Mouse (Mus musculus) stomach, embryonic 14.5 days (tissue): ENCODE measurements around the gene Cotl1. TPM values are rescaled to one million over a fixed set of nuclear protein-coding genes. Genes with fewer than 3 reads are reported as not detected.

Source experiments
- ATAC-seq: fragments of 200-750 bp; cut with Nextera tagmentation; 2 replicates; pipeline ENCODE4 v1.8.0; 2017; ENCODE audit warnings: low read depth, moderate TSS enrichment; ENCODE audit not compliant: insufficient number of reproducible peaks, insufficient read depth, low FRiP score
- H3K27ac ChIP-seq: fragments of 300-500 bp; sonication (generic); 2 replicates; pipeline ENCODE4 v1.5.1; 2014; ENCODE audit warnings: mild to moderate bottlenecking, low read length, moderate library complexity, mixed read lengths
- H3K27me3 ChIP-seq: fragments of 300-500 bp; sonication (generic); 2 replicates; pipeline ENCODE4 v1.6.1; 2014; ENCODE audit warnings: low read length, control low read depth, mixed read lengths; ENCODE audit not compliant: control insufficient read depth, insufficient read depth
- H3K36me3 ChIP-seq: fragments of 300-500 bp; sonication (generic); 2 replicates; pipeline ENCODE4 v1.6.1; 2014; ENCODE audit warnings: mild to moderate bottlenecking, control low read depth, low read length, moderate library complexity, mixed read lengths; ENCODE audit not compliant: control insufficient read depth, insufficient read depth
- H3K4me1 ChIP-seq: fragments of 300-500 bp; sonication (generic); 2 replicates; pipeline ENCODE4 v1.6.1; 2014; ENCODE audit warnings: low read length, control low read depth, mixed read lengths; ENCODE audit not compliant: control insufficient read depth, insufficient read depth
- H3K4me2 ChIP-seq: fragments of 300-500 bp; sonication (generic); replicated peaks from 2 replicates; pipeline ENCODE4 v1.6.1; 2014; ENCODE audit warnings: low read depth, low read length, control low read depth
- H3K4me3 ChIP-seq: fragments of 300-500 bp; sonication (generic); 2 replicates; pipeline ENCODE4 v1.5.1; 2014; ENCODE audit warnings: low read depth, low read length, control low read depth
- H3K9ac ChIP-seq: fragments of 300-500 bp; sonication (generic); replicated peaks from 2 replicates; pipeline ENCODE4 v1.6.1; 2014; ENCODE audit warnings: low read depth, mild to moderate bottlenecking, control low read depth, low read length, moderate library complexity, mixed read lengths
- H3K9me3 ChIP-seq: fragments of 300-500 bp; sonication (generic); 2 replicates; pipeline ENCODE4 v1.6.1; 2016; ENCODE audit warnings: low read depth, low read length, control low read depth; ENCODE audit not compliant: control insufficient read depth
- WGBS: fragments of 180-500 bp; shearing (Covaris S2); extraction: QIAGEN DNeasy Blood & Tissue Kit; methylation state at CpG from one replicate; pipeline ENCODE4 v1.1.7; 2014; 5-methylcytosine and 5-hydroxymethylcytosine counted together
- polyA plus RNA-seq: library from polyadenylated mRNA; unstranded; fragments of >200 nt; fragmentation: Nextera tagmentation; extraction: Ambion mirVana; gene quantifications from 2 replicates; pipeline ENCODE4 v1.2.1, GENCODE M21; 2014

The Cotl1 gene
- polyA plus RNA-seq, 1 experiment from 2014 or later: 340 TPM

DNA sequence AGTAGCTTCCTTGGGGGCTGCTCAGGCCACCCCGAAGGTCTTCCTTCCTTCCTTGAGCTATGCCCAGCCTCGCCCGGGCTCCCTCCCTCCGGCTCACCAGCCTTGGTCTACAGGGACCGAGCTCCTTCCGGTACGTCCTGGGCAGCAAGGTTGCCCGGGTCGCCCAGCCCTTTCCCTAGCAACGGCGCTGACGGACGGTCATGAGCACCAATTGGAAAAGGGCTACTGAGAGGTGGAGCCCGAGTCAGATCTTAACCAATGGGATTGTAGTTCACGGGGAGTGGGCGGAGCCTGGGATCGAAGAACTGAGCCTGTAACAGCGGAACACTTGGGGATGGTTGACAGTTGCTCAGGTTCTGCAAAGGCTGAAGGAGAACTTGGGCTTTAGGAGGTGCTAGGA is 62.1 kb downstream of the Cotl1 start, which contains the start of gene Tldc1:
Gene Tldc1 (minus strand): TSS at position 154 of the 400 bp plus-strand sequence.
- peak; percentile 97 for ATAC-seq
- H3K9ac ChIP-seq: peak within 1 kb of the TSS; percentile 31
- H3K9me3 ChIP-seq: no peaks in the 10 kb centered on the region
- H3K27me3 ChIP-seq: no peaks in the 10 kb centered on the region
- H3K36me3 ChIP-seq: no peaks in the 10 kb centered on the region
- peaks cover 16% of the 10 kb centered on the region for H3K4me1 ChIP-seq
- H3K4me3 ChIP-seq: peak within 1 kb of the TSS; percentile 35
- under 1% methylated on average over 18 of the region's 18 CpGs for WGBS
- H3K27ac ChIP-seq: peak within 1 kb of the TSS; percentile 29; the same call in 1 of the 2 replicates
- peak within 1 kb of the TSS; percentile 61 for H3K4me2 ChIP-seq

DNA sequence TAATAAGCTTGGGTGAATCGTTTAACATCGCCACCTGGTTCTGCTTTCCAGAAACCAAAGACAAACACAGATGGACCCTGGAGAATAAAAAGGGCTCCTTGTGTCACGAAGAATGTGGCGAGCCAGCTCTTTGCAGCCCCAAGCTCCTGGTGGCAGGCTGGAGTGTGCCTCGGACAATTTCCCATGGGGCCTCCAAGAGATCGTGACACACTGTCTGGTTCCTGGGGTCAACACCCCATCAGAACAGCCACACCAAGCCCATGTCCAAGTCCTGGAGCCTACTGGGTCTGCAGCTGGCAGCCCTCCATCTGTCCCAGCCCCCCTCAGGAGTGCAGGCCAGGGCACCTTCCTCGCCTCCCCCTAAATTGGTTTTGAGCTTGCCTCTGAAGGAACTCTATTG is 62.6 kb downstream of the Cotl1 start:
- H3K9ac ChIP-seq: peak overlapping the region; percentile 31
- no peak for ATAC-seq

DNA sequence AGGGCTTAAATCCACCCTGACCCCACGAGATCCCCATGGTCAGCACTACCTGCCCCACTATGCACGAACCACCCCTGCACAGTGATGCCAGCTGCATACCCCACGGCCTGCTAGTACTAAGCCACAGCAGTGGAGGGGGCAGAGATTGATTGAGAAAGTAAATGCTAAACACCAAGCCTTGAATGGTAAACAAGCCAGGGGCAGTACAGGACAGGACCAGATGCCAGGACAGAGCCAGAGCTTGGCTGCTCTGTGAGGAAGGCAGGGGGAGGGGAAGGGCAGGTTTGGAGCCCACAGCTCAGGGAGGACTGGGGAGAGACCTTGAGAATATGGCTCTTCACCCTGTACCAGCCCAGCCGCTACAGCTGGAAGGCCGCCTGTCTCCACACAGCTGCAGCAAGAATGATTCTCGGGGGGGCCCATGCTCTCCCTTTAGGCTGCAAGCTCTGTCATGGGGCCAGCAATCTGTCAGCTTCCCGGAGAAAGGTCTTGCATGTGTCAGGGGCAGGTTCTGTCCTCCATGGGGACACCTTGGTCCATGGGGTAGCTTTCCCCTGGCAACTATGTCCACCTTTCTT is 63.6 kb downstream of the Cotl1 start:
- Histone ChIP-seq H3K4me1 (peaks cover 16% of the 10 kb centered on the region), H3K27ac (no peak overlapping the region), H3K9me3 (no peaks in the 10 kb centered on the region), H3K36me3 (no peaks in the 10 kb centered on the region), H3K9ac (no peak overlapping the region), H3K4me2 (no peak overlapping the region), H3K4me3 (no peak overlapping the region), H3K27me3 (no peaks in the 10 kb centered on the region)
- WGBS: 84% methylated on average over 7 of the region's 7 CpGs
- no peak for ATAC-seq

More for the DNA sequence above, 62.6 kb downstream of the Cotl1 start:
- Histone ChIP-seq H3K27ac (peak overlapping the region; percentile 29; the same call in 1 of the 2 replicates), H3K4me2 (peak overlapping the region; percentile 61), H3K9me3 (no peaks in the 10 kb centered on the region), H3K27me3 (no peaks in the 10 kb centered on the region), H3K4me3 (peak overlapping the region; percentile 35), H3K4me1 (peaks cover 16% of the 10 kb centered on the region), H3K36me3 (no peaks in the 10 kb centered on the region)
- WGBS: 10% methylated on average over 7 of the region's 7 CpGs

DNA sequence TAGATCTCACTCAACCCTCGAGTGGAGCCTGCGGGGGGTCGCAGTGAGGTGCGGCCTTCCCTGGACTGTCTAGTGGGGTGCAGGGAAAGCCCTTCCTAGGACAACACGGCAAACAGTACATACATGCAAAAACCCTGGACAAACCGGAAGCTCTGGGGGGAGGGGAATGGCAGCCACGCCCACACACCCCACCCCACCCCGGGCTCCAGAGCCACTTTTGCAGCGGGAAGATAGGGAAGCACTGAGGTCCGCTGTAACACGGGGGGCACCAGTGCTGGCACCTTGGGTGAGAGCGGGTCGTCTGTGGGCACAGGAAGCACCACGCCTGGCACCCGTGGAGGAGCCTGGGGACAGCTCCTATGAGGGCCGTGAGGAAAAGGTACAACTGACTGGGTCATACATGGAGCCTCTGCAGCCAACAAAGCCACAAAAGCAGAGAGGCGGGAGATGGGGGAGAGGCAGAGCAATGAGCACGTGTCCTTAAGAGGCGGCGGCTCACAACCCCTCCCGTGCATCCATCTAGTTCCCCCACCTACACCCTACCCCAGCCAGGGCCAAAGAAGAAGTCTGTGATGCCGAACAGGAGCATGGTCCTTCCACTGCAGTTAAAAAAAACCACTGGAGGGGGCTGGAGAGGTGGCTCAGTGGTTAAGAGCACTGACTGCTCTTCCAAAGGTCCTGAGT is 74.4 kb downstream of the Cotl1 start:
- WGBS: 68% methylated on average over 22 of the region's 22 CpGs
- Histone ChIP-seq H3K4me3 (no peak overlapping the region), H3K36me3 (peaks cover 11% of the 10 kb centered on the region), H3K9me3 (no peaks in the 10 kb centered on the region), H3K4me1 (no peaks in the 10 kb centered on the region), H3K4me2 (no peak overlapping the region), H3K27me3 (no peaks in the 10 kb centered on the region), H3K9ac (no peak overlapping the region), H3K27ac (no peak overlapping the region)
- ATAC-seq: no peak

DNA sequence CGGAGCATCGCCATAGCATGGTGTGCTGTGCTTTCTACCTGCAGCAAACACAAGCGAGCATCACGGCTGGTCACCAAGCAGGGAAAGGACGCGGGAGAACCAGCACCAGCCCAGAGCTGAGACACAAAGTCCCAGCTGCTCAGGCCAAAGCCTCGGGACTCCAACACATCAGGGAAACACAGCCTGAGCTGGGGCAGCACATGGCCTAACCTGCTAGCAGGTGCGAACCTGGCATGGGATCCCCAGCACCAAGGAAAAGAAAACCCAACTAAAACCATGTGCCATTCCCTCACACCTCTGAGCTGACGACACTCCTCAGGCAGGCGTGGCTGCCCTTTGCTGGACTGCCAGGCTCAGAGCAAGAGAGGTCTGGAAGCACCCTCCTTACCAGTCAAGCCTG is 75.0 kb downstream of the Cotl1 start:
- WGBS: 83% methylated on average over 10 of the region's 10 CpGs
- Histone ChIP-seq H3K4me3 (no peak overlapping the region), H3K4me1 (no peaks in the 10 kb centered on the region), H3K27me3 (no peaks in the 10 kb centered on the region), H3K36me3 (peaks cover 11% of the 10 kb centered on the region), H3K4me2 (no peak overlapping the region), H3K9ac (no peak overlapping the region), H3K27ac (no peak overlapping the region), H3K9me3 (no peaks in the 10 kb centered on the region)
- no peak for ATAC-seq

DNA sequence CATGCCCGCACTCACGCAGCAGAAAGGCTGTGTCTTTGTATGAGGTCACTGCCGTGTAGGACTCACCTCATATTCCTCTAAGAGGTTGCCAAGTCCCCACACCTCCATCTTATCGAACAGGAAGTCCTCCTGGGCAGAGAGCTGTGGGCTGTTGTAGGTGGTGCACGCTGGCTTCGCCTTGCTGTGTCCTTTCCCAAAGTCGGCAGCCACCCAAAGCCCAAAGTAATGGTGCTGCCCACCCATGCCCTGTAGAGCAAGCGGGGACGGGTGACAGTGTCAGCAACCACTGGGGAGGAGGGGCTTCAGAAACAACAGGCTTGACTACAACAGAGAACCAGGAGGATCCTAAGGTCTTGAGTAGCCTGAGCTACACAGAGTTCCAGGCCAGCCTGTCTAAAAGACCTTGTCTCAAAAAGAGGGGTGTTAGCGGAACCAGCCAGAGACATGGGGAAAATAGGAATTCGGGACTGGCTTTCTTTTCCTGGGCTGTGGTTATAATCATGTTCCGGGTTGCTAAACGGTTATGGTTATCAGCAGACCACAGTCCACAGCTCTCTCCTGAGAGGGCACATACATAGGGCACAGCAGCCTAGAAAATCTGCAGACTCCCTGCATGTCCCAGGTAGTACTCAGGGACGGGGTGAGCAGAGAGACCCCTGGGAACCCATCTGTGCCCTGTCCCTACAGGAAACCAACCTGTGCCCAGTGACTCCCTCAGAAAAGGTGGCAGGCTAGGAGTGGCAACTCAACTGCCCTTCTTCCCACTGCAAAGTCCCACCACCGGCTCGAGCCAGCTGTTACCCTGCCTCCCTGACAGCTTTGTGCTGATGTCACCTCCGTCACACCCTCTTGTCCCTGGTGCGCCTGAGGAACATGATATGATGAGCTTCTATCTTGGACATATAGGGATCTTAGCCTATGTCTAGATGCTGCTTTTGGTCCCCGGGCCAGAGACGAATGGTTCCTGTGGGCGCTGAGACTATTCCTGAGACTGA is 77.8 kb downstream of the Cotl1 start:
- Histone ChIP-seq H3K9ac (no peak overlapping the region), H3K4me3 (no peak overlapping the region), H3K9me3 (no peaks in the 10 kb centered on the region), H3K27ac (no peak overlapping the region), H3K36me3 (peaks cover 11% of the 10 kb centered on the region), H3K4me1 (no peaks in the 10 kb centered on the region), H3K27me3 (no peaks in the 10 kb centered on the region), H3K4me2 (no peak overlapping the region)
- no peak for ATAC-seq
- WGBS: 87% methylated on average over 21 of the region's 21 CpGs

DNA sequence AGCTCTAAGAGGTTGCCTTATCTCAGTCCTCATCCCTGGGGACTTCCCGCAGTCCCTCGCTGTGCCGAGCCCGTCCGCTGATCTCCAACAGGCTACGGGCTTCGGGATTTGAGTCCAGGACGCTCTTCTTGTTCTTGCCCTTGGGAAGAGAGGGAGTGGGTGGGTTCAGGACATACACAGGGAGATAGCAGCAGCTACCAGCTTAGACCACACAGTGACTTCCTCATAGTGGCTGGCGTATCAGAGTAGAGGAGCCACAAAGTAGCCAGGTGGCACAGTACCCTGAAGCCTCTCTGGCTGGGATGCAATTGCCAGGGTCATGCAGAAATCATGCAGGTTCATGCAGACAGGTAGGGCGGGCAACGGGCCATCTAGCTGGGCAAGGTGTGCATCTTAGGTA is 78.7 kb downstream of the Cotl1 start:
- H3K9me3 ChIP-seq: no peaks in the 10 kb centered on the region
- no peak for ATAC-seq

More for the DNA sequence above, 78.7 kb downstream of the Cotl1 start:
- no peak overlapping the region for H3K4me3 ChIP-seq
- H3K9ac ChIP-seq: no peak overlapping the region
- no peak overlapping the region for H3K4me2 ChIP-seq
- no peaks in the 10 kb centered on the region for H3K27me3 ChIP-seq
- H3K27ac ChIP-seq: no peak overlapping the region
- H3K4me1 ChIP-seq: no peaks in the 10 kb centered on the region
- WGBS: 87% methylated on average over 11 of the region's 11 CpGs
- H3K36me3 ChIP-seq: peaks cover 11% of the 10 kb centered on the region
